Mouse (Mus musculus): ENCODE measurements at regions not wholly inside any gene's neighbourhood (a gene's known extent, or its start where the extent isn't known, plus 50 kb on each side); places are given as distances from the start of the nearest gene placed in this dataset.

GRCm38 (mm10) chr10:70717464-70717863 lies 61.7 kb upstream of the Phyhipl start:
- TF ChIP-seq CTCF (IDR thresholded peaks at IDR 0.05; ENCODE audit: low read depth, low read length) (no peak), POLR2A (IDR thresholded peaks at IDR 0.05; ENCODE audit: insufficient read depth, low read length) (no peak)

All from ES-Bruce4 (cell line).